In genomic region chr1:131992561-131993001, GRCm38 (mm10) we compare ENCODE assay signal across 16 mouse cellular contexts. TPM values are rescaled to one million over a fixed set of nuclear protein-coding genes. Genes with fewer than 3 reads are reported as not detected.
DNase-seq lines count a peak whose midpoint lies in the region; ATAC-seq and TF ChIP-seq lines count a peak whose summit lies in the region.
"Had no signal": no experiment of that assay in that cellular context is flagged by ENCODE, and none has a peak within 500 bp of the region (broad histone marks: within the 10 kb centered on the region; RNA-seq: fewer than 3 reads in every experiment).

No protein-coding gene starts in this region.

- peak; percentile 46 for DNase-seq in adrenal gland, adult 8-10 months
- DNase-seq in adrenal gland, postnatal 4 days (ENCODE audit: low spot score in 2 of 2), result no peak
- DNase-seq in testis, postnatal 14 days (ENCODE audit: low spot score), result no peak
- DNase-seq in cerebellum, postnatal 36 days, result peak; percentile 46 to 52
- no peak for DNase-seq in Muller cell, postnatal 12 days (ENCODE audit: inconsistent ontology term)
- DNase-seq in embryo, embryonic 10 days (ENCODE audit: low spot score), result no peak
- DNase-seq: heart, adult 11 months; kidney, adult 11 months; lung, postnatal 36 days; right cerebral cortex, postnatal 4 days had no signal

- no peak for TF ChIP-seq POLR2A in testis, adult 2 months (IDR thresholded peaks at IDR 0.05; ENCODE audit: control insufficient read depth, low read depth, low read length)

- ATAC-seq in monocyte, adult 5-6 weeks (replicated peaks; ENCODE audit: insufficient number of reproducible peaks, low FRiP score, low TSS enrichment, poor library complexity, severe bottlenecking), result no peak
- ATAC-seq: midbrain, embryonic 13.5 days had no signal

- peak overlapping the region; percentile 73 for H3K27ac ChIP-seq in testis, adult 2 months (ENCODE audit: control insufficient read depth, insufficient read depth, low read depth, low read length)
- H3K27ac ChIP-seq: embryonic facial prominence, embryonic 12.5 days; hindbrain, embryonic 13.5 days; left cerebral cortex, adult 2 months; midbrain, embryonic 13.5 days had no signal

- H3K4me1 ChIP-seq in testis, adult 2 months (ENCODE audit: control insufficient read depth, insufficient read depth, low read length), result no peaks in the 10 kb centered on the region; the same call in 1 of the 2 replicates
- H3K4me1 ChIP-seq: embryonic facial prominence, embryonic 12.5 days; hindbrain, embryonic 13.5 days; midbrain, embryonic 13.5 days had no signal

- no peaks in the 10 kb centered on the region for H3K36me3 ChIP-seq in testis, adult 2 months (ENCODE audit: control insufficient read depth, insufficient read depth, low read length)
- H3K36me3 ChIP-seq: embryonic facial prominence, embryonic 12.5 days; hindbrain, embryonic 13.5 days; midbrain, embryonic 13.5 days had no signal

- no peak for TF ChIP-seq CTCF in testis, adult 2 months (IDR thresholded peaks at IDR 0.05; ENCODE audit: control insufficient read depth, insufficient read depth, insufficient replicate concordance, low read depth, low read length)

- no peak overlapping the region for H3K4me3 ChIP-seq in testis, adult 2 months (ENCODE audit: control insufficient read depth, low read depth, low read length)
- H3K4me3 ChIP-seq: embryonic facial prominence, embryonic 12.5 days; hindbrain, embryonic 13.5 days; left cerebral cortex, adult 2 months; midbrain, embryonic 13.5 days had no signal

- no peaks in the 10 kb centered on the region for H3K27me3 ChIP-seq in testis, adult 2 months (ENCODE audit: control insufficient read depth, insufficient read depth, low read length)
- H3K27me3 ChIP-seq: embryonic facial prominence, embryonic 12.5 days; hindbrain, embryonic 13.5 days; midbrain, embryonic 13.5 days had no signal

RNA-seq across cellular contexts. Expression of gene Elk4, which starts 14.8 kb away (rescaled TPM):
- total RNA-seq in adrenal gland, adult 8-10 months (2022), result 100 to 1,000 TPM in 3 of 4 experiments, 10 to 100 TPM in 1; 91.7 to 118 (median 106) TPM
- 100 to 1,000 TPM; 130 to 135 TPM for total RNA-seq in adrenal gland, postnatal 4 days (2021)
- polyA plus RNA-seq in testis, adult 2 months (2012; rRNA removed), result 3.9 and 4.3 TPM in 2 replicates
- 94.2 to 198 TPM (median 109 TPM) in 3 replicates for total RNA-seq in monocyte, adult 5-6 weeks (2017)

RNA-seq across cellular contexts. Expression of gene Slc45a3, which starts 29.8 kb away (rescaled TPM):
- 10 to 100 TPM; 18.4 to 53.4 (median 36.3) TPM for total RNA-seq in adrenal gland, adult 8-10 months (2022)
- total RNA-seq in adrenal gland, postnatal 4 days (2021), result 10 to 100 TPM; 11.6 to 15.1 TPM
- polyA plus RNA-seq in testis, adult 2 months (2012; rRNA removed), result 5.7 and 6.3 TPM in 2 replicates
- not detected in 3 replicates for total RNA-seq in monocyte, adult 5-6 weeks (2017)

Comparison
In these comparisons a context has a peak if more than half of its experiments do, and no peak if none do; other contexts are left out.
1. DNase-seq: peak in adrenal gland, adult 8-10 months (single experiment) and cerebellum, postnatal 36 days (2 of 2); none in adrenal gland, postnatal 4 days (0 of 2), testis, postnatal 14 days (single experiment), Muller cell, postnatal 12 days (single experiment) and embryo, embryonic 10 days (single experiment).
2. RNA of gene Slc45a3, which starts 29.8 kb away (total RNA-seq): 18.4 to 53.4 TPM in adrenal gland, adult 8-10 months and 11.6 to 15.1 TPM in adrenal gland, postnatal 4 days; not detected in monocyte, adult 5-6 weeks; every median in the first group is over 10 times any median in the second.